Mouse (Mus musculus) lung, adult 10 weeks (tissue): ENCODE data around the gene 1700066M21Rik. TPM values are rescaled to one million over a fixed set of nuclear protein-coding genes. Genes with fewer than 3 reads are reported as not detected.

Experiments used
- polyA plus RNA-seq: library from polyadenylated mRNA; stranded (reverse); fragments of 350-450 nt; fragmentation: Illumina TruSeq; extraction: RNeasy Lipid Tissue Mini Kit (QIAGEN cat#74804); gene quantifications from one replicate; pipeline ENCODE4 v1.2.3, GENCODE M21; 2014; ENCODE audit warnings: low read depth, low replicate concordance; ENCODE audit not compliant: insufficient read depth

The 1700066M21Rik gene
- polyA plus RNA-seq = 3.5 TPM

DNA sequence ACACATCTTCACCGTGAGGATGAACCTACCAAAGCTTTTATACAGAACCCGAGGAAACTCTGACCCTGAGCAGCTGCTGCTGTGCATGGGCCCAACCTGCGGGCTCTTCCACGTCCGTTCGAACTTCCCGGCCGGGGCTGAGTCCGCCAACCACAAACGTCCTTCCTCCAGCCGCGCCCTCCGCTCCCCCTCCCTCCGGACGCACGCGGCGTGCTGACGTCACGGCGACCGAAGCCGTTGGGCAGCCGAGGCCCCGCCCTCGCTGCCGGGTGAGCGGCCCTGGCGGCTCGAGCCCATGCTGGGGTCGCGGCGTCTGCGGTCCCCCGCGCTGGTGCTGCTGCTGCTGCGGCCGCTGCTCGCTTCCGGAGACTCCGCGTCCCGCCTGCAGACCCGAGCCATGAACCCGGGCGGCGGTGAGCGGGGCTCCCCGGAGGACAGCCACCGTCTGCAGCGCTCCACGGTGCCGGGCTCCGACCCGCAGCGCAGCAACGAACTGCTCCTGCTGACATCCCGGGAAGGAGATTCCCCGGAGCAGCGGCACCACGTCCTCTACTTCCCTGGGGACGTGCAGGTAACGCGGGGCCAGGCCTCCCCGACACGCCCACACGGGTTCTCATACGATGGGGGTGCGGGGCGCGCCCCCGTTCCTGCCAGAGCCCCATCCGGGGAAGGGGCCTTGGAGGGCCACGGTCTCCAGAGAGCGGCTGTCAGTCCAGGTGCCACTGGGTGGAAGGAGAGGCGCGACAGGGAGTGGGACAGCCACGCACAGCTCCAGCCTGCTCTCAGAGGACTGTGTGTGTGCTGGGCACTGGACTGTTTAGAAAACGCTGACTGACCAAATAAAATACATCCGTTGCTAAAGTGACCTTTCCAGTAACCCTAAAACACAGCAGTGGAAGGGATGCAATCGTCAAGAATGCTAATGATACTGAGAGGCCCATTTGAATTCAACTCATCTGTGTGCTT, at the start of gene 1700066M21Rik:
1700066M21Rik (plus strand) TSS at position 245 of the 966 bp plus-strand sequence.

DNA sequence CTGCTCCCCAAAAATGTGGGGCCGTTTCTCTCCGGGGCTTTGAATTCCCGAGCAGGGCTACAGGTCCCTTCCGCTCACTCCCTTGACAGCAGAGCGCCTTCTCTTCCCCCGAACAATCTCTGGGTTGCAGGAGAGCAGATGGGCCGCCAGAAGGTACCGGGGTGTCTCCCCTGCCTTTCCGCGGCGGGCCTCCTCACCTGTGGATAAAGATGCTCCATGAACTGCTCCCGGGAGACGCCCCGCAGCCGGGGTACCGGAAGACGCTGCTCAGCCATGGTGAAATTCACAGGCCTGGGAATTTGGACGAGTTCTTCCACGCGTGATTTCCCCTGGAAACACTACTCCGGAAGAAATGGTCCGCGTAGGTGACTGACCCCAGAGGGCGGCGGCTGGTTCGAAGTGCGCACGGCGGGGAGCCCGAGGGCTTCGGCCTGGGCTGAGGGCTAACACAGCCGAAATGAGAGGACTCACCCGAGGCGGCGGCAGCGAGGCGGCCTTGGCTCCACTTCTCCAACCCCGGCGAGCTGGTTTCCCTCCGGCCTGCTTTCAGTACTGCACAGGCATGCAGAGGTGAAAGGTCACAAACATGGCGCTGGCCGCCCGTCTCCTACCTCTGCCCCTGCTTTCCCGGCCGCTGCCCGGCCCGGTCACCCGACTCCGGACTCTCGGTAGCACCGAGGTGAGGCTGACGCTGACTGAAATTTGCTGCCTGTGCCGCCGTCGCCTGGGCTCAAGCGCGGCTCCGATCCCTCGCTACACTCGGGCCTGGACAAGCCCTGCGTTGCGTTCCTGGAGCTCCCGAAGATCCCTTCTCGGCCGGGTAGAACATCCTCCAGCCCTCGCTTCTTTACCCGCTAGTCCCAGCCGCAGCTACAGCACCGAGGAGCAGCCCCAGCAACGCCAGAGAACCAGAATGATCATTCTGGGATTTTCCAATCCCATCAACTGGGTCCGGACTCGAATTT, 29.0 kb downstream of the 1700066M21Rik start, which contains the start of the genes Maip1 and Tyw5:
Maip1 (plus strand) TSS at position 142 of the 965 bp plus-strand sequence.
Tyw5 (minus strand) TSS at position 915 of the 965 bp plus-strand sequence.

Other genes with a start within 250 kb of the 1700066M21Rik start
- 6.7 TPM for gene Maip1, start 28.7 kb downstream of the 1700066M21Rik start, polyA plus RNA-seq
- gene Tyw5, start 29.5 kb downstream of the 1700066M21Rik start, polyA plus RNA-seq = 21.4 TPM